Mouse (Mus musculus): ENCODE results near the gene Cel.

The Cel gene

GRCm38 (mm10) chr2:28585043-28585571, 21.9 kb upstream of the Cel start:
- in situ Hi-C loops (cut with MboI) = no loop called here

- in situ Hi-C loops (cut with MboI) = no loop called here
These were observed 20.4 kb upstream of the Cel start, which contains the start of gene Gtf3c5 for GRCm38 (mm10) chr2:28583651-28584050. Gtf3c5 (minus strand) TSS chr2:28583751.

GRCm38 (mm10) chr2:28582647-28583353, 19.6 kb upstream of the Cel start:
- in situ Hi-C loops (cut with MboI) = no loop called here

- in situ Hi-C loops (cut with MboI) = no loop called here
These were observed 14.8 kb upstream of the Cel start for GRCm38 (mm10) chr2:28578003-28578402.

GRCm38 (mm10) chr2:28576815-28577214, 13.6 kb upstream of the Cel start:
- in situ Hi-C loops (cut with MboI) = no loop called here

DNA sequence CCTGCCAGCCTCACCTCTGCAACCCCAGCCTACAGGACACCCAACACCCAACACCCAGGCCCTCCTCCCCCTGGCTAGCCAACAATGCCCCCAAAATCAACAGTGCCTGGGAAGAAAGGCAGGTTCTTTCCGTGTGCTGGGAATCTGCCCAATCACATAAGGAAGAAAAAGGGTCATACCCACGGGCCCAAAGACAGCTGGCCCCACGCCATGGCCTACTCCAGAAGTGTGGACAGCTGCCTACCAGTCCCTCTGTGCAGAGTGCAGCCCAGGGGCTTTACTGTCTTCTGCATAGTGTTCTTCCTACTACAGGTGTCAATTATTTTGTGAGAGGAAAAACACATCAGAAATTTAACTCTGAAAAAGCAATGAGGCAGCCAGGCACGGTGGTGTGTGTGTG, 12.1 kb upstream of the Cel start:
- in situ Hi-C loops (cut with MboI) = no loop called here

DNA sequence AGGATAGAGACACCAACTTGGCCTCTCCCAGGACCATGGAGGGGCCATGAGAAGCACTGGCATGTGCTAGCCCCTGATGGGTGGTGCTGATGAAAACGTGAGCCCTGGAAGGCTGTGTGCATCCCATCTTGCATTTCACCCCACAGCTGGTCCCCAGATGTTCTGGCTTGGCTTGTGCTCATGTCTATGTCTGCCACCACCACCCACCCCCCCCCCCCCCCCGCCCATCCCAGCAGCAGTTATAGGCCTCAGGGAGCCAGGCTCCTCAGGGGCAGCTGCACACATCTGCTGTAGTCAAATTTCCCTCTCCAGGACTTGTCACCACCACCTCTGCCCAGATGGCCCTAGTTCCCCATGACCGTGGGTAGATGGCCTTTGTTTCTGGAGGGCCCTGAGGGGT, 6.7 kb upstream of the Cel start:
- in situ Hi-C loops (cut with MboI) = no loop called here

DNA sequence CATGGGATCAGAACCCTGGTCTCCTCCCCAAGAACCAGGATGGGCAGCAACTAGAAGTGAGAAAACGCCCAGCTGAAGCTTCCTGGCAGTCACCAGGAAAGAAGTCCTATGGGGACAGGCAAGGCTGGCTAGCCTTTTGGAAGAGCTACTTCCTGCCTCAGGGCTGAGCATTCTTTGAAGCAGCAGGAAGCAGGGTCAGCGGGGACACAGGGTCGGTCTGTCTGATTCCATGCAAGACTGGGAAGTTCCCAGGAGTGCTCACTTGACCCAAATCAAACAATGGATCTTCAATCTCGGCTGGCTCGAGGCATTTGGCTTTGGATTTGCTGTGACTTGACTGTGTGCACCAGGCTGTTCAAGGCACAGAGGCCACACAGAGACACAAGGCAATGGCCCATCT, 3.3 kb upstream of the Cel start:
- in situ Hi-C loops (cut with MboI) = no loop called here

DNA sequence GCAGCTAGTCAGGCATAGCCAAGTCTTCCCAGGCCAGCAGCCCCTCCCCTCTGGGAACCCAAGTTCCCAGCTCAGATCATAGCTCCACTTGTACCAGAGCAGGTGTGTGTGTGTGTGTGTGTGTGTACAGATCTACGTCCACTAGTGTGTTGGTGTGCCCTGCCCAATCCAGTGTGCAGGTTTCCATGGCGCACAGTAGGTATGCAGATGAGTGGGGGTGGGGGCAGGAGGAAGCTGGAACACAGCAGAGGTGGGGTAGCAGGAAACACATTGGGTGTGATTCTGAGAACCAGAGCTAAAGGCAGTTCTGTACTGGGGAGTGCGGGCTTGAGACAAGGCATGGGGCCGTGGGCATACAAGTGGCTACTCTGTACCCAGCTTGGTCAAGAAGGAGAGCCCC, 1.2 kb upstream of the Cel start:
- in situ Hi-C loops (cut with MboI) = no loop called here

GRCm38 (mm10) chr2:28563830-28564229, 627 bp upstream of the Cel start:
- in situ Hi-C loops (cut with MboI) = no loop called here

GRCm38 (mm10) chr2:28557452-28557851, 5.8 kb downstream of the Cel start:
- in situ Hi-C loops (cut with MboI) = no loop called here

- in situ Hi-C loops (cut with MboI) = loop anchor here (5.0 kb wide), 1 partner anchor 35 kb away; no protein-coding TSS in a partner anchor
These were observed 10.9 kb downstream of the Cel start for GRCm38 (mm10) chr2:28552301-28552700.

DNA sequence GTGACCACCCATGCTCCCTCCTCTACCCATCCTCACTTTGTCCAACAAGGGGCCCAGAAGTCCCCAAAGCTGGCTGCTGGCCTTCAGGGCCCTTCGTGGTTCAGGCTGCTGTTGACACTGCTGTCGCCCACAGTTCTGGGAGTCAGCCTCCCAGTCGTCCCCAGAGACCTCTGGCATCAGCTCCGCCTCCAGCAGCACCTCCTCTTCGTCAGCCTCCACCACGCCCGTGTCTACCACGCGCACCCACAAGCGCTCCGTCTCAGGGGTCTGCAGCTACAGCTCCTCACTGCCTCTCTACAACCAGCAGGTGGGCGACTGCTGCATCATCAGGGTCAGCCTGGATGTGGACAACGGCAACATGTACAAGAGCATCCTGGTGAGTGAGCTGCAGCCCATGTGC, 14.0 kb downstream of the Cel start:
- in situ Hi-C loops (cut with MboI) = no loop called here

- in situ Hi-C loops (cut with MboI) = no loop called here
These were observed 15.7 kb downstream of the Cel start for GRCm38 (mm10) chr2:28547237-28548172.

DNA sequence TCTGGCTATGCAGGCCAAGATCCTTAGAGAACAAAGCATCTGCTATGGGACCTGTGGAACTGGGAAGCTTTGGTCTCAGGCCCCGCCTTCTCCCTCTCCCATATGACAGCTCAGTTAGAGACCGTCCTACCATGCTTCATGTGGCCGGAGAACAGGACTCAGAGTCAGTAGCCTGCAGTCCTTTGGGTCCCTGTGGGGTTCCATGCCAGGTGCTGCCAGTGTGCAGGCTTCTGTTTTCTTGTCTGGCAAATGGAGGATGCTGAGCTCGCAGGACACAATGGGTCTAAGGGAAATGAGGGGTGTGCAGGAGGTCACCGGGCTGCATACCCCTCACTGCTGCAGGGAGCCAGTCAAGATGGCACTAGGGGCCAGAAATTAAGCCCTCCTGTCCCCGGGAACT, 16.6 kb downstream of the Cel start:
- in situ Hi-C loops (cut with MboI) = no loop called here

- in situ Hi-C loops (cut with MboI) = no loop called here
These were observed 17.2 kb downstream of the Cel start for GRCm38 (mm10) chr2:28545976-28546375.

GRCm38 (mm10) chr2:28543894-28544293, 19.3 kb downstream of the Cel start:
- in situ Hi-C loops (cut with MboI) = no loop called here

DNA sequence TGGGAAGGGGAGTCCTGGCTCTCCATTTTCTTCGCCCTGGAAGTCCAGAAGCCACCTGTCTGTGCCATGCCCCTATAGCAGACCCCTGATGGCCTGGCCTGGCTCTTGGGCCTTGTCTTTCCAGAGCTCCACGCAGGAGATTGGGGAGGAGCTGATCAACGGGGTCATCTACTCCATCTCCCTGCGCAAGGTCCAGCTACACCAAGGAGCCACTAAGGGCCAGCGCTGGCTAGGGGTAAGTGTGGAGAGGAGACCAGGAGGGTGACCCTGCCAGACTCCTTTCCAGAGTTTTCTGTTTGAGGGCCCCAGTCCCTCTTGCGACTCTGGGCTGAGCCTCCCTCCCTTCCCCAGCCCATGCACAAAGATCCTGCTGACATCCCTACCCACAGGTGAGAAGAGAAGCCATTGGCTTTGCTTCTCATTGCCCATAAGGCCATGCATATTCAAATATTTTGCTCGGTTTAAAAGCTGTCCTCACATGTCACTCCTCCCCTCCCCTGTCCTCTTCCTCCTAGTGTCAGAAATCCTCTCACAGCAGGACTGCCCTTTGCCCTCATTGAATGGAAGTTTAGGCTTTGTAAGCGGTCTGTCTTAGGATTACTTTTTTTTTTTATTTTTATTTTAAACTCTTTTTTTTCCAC, 22.5 kb downstream of the Cel start:
- in situ Hi-C loops (cut with MboI) = no loop called here

GRCm38 (mm10) chr2:28539949-28540348, 23.3 kb downstream of the Cel start:
- in situ Hi-C loops (cut with MboI) = no loop called here

GRCm38 (mm10) chr2:28539206-28539605, 24.0 kb downstream of the Cel start:
- in situ Hi-C loops (cut with MboI) = no loop called here

DNA sequence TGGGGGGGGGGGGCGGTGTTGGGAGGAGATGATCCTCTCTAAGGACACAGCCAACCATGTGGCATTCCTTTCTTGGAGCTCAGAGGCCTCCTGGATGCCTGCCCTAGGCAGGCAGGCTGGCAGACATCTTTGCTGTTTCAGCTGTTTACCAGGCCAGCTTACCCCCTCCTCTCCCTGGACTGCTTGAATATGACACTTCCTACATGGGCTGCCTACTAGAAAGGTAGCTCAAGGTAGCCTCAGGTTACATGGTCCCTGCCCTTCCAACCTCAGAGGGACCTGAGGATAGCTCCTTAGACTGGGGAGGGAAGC, 24.4 kb downstream of the Cel start:
- in situ Hi-C loops (cut with MboI) = no loop called here

DNA sequence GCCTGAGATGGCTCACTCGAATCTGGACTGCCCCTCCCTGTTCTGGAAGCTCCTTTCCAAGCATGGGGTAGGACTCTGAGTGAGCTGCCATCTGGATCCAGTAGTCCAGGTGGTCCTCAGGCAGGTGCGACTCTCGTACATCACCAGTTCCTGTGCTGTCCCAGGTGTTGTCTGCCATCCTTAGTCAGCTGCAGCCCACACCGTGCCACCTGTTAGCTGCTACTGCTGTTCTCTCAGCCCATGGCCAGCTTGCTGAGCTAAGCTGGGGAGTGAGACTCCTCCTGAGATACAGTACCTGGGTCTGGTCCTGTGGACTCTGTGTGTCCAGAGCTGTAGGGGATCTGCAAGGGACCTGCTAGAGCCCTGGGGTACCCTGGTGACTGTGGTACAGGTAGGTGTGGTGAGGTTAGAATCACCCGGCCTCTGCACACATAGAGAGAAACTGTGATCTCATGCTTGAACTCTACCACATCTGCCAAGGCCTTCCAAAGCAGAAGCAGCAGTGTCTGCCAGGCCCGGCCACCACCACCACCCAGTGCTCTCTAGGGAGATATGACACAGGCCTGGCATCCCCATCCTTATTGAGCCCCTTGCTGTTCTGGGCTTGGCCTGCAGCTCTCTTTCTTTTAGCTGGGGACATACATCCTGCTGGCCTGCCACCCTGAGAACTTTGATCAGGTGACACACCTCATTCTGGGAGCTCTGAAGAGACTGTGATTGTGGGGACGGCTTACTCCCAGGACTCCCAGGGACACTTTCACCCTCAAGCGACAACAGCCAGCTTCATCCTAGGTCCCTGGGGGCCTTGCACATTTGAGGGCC, 25.0 kb downstream of the Cel start:
- in situ Hi-C loops (cut with MboI) = no loop called here

All from mature B cell (primary cell).